Mouse (Mus musculus): ENCODE measurements at regions not wholly inside any gene's neighbourhood (a gene's known extent, or its start where the extent isn't known, plus 50 kb on each side); places are given as distances from the start of the nearest gene placed in this dataset.
A peak's percentile ranks its signal among the peaks of the same experiment; 100 is the strongest.
"Not testable (repeated sequence)": the region's sequence is repeated elsewhere in the genome, so short reads cannot be mapped to it uniquely, and the experiment has no call there.

DNA sequence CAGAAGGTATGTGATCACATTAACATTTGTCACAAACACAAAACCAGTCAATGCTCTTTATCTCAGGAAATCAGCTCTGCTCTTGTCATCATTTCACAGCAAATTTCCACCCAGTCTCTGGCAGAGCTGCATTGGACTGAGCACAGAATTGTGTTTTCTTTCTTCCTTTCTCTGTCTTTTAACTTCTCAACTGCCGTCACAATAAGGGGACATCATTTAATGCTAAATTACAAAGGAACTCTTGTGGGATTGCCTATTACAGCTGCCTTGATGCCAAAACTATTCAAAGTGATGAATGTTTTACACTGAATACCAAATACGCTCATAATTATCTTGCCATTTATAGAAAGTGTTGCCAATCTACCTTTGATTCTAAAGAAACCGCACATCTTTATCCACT, 424.9 kb upstream of the Fign start:
- 72% methylated on average over 3 of the region's 3 CpGs for WGBS
- Histone ChIP-seq H3K9me3 (no peaks in the 10 kb centered on the region), H3K4me1 (no peaks in the 10 kb centered on the region), H3K27ac (replicated peaks) (no peak overlapping the region), H3K27me3 (replicated peaks; ENCODE audit: low read depth, poor library complexity, severe bottlenecking) (no peaks in the 10 kb centered on the region), H3K36me3 (replicated peaks) (no peaks in the 10 kb centered on the region), H3K4me3 (no peak overlapping the region)
- no peak for DNase-seq (ENCODE audit: low spot score)

DNA sequence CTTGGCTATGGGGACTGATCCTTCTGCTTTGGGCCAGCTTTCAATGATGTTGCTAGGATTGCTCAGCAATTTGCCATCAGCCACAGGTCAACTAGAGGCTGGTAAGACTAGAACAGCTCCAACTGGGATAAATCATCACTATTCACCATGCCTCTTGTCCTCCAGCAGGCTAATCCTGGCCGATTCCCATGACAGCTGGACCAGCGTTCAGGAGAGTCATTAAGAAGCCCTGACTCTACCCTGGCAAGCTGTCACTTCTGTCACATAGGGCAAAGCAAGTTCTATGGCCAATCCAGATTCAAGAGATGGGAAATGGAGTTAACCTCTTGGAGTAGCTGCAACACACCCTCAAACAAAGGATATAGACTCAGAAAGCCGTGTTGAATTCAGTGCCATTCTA, 424.4 kb upstream of the Fign start:
- WGBS, result 69% methylated on average over 3 of the region's 3 CpGs
- H3K4me3 ChIP-seq, result no peak overlapping the region
- no peaks in the 10 kb centered on the region for H3K9me3 ChIP-seq

DNA sequence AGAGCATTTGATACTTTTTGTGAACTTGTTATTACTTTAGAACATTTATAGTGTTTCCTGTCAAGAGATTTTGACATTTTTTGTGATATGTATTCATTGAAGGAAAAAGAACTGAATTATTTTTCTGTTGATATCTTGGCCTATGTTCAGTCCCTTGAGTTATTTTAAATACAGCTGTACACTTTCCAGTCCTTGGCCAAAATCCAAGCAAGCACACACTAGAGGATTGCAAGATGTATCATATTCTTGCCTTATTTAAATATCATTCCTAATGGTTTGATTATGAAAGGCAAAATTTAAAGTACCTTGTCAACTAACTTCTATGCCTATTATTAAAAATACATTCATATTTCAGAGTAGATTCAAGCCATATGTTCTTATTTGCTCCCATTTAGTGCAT, 397.9 kb upstream of the Fign start:
- H3K9me3 ChIP-seq, result no peaks in the 10 kb centered on the region
- no peaks in the 10 kb centered on the region for H3K36me3 ChIP-seq (replicated peaks)
- H3K27ac ChIP-seq (replicated peaks), result no peak overlapping the region
- H3K4me3 ChIP-seq, result no peak overlapping the region
- DNase-seq (ENCODE audit: low spot score), result no peak
- H3K4me1 ChIP-seq, result no peaks in the 10 kb centered on the region
- no peaks in the 10 kb centered on the region for H3K27me3 ChIP-seq (replicated peaks; ENCODE audit: low read depth, poor library complexity, severe bottlenecking)

More for the DNA sequence above, 424.4 kb upstream of the Fign start:
- no peak for DNase-seq (ENCODE audit: low spot score)
- Histone ChIP-seq H3K36me3 (replicated peaks) (no peaks in the 10 kb centered on the region), H3K27me3 (replicated peaks; ENCODE audit: low read depth, poor library complexity, severe bottlenecking) (no peaks in the 10 kb centered on the region), H3K4me1 (no peaks in the 10 kb centered on the region), H3K27ac (replicated peaks) (no peak overlapping the region)

DNA sequence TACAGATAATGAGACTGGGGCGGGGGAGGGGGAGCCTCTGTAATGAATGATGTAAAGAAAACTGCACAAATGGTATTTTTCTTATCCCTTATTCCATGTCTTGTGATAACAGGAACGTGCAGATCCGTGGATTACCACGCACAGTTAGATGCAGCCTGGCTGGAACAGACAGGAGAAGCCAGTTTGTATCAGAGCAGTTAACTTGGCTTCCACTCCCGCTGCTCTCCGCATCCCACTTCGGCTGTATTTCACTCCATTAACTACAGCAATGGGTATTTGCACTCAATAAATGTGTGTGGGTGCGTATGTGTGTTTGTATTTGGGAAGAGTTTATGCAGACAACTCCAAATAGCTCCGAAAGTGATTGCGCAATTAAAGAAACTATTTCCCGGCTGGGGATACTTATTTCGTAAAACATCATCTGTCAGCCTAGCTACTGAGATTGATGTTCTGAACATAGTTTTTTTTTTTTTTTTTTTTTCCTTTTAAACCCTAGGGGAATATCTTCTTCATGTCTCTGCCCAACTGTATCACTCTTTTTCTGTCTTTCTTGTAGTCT, 368.7 kb upstream of the Fign start:
- Histone ChIP-seq H3K4me1 (no peaks in the 10 kb centered on the region), H3K27ac (replicated peaks) (no peak overlapping the region), H3K9me3 (no peaks in the 10 kb centered on the region), H3K36me3 (replicated peaks) (no peaks in the 10 kb centered on the region), H3K27me3 (replicated peaks; ENCODE audit: low read depth, poor library complexity, severe bottlenecking) (no peaks in the 10 kb centered on the region), H3K4me3 (no peak overlapping the region)
- WGBS, result 89% methylated on average over 12 of the region's 12 CpGs
- no peak for DNase-seq (ENCODE audit: low spot score)

DNA sequence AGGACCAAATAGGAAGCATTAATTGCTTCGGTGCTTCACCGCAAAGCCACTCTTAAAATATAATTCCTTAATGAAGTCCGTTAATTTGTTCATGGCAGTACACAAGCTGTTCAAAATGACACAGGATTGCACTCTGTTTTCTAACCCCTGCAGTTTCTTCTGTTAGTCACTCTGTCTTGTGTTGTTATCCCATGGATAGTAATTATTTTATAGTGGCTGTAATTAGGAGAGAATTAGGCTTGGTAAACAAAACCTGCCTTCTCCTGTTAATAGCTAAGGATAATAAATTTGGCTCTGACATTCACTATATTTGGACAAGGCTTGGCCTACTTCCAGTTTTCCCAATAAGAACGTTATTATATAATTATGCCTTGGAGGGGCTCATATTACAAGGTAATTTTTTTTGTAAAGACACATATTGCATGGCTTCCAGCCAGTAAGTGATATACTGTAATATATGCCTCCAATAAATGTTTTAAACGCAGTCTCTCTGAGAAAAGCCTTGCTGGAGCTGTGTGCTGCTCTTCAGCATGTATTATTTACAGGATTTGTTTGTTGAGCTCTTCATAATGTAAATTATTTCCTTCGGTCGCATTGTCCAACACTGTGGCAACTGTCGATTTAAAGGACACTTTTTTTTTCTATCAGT, 364.8 kb upstream of the Fign start:
- Histone ChIP-seq H3K4me3 (no peak overlapping the region), H3K27ac (replicated peaks) (no peak overlapping the region), H3K9me3 (no peaks in the 10 kb centered on the region), H3K27me3 (replicated peaks; ENCODE audit: low read depth, poor library complexity, severe bottlenecking) (no peaks in the 10 kb centered on the region), H3K36me3 (replicated peaks) (no peaks in the 10 kb centered on the region), H3K4me1 (no peaks in the 10 kb centered on the region)
- WGBS, result 85% methylated on average over 8 of the region's 8 CpGs
- DNase-seq (ENCODE audit: low spot score), result no peak

DNA sequence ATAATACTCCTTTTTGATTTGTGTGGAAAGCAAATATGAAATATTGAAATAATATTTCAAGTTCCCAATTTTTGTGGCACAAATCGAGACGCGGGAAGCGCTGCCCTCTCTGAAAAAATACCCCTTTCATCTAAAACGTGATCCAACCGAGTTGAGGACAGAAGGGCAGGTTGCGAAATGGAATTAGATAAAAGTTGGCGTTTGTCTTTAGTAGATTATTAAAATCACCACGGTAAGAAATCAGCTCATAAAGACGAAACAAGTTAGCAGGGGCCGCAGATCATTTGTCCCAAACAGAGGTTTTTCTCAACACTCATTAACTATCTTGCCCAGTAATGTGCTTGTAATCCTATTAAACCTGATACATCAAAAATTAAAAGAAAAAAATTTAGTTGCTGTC, 364.2 kb upstream of the Fign start:
- WGBS, result 92% methylated on average over 11 of the region's 11 CpGs
- DNase-seq (ENCODE audit: low spot score), result no peak
- H3K36me3 ChIP-seq (replicated peaks), result no peaks in the 10 kb centered on the region

DNA sequence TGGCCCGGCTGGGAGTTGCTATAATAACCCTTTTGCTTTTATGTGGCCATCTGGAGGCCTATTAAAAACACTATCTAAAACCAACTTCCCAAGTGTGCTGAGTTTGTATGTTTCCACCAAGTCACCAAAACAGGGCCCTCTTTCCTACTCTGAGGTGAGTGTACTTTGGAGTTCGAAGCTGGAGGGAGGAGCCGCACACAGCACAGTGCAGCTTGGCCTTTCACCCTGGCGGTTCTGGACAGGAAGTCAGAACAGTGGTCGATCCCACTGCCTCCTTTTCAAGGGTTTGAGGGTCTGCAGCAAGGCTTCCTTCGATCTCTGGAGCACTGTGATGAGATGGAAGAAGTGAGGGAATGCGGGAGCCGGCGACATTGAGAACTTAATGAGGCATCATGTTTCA, 363.8 kb upstream of the Fign start:
- no peak overlapping the region for H3K4me3 ChIP-seq
- 84% methylated on average over 9 of the region's 9 CpGs for WGBS
- no peak for DNase-seq (ENCODE audit: low spot score)

More for the DNA sequence above, 364.2 kb upstream of the Fign start:
- no peaks in the 10 kb centered on the region for H3K4me1 ChIP-seq
- no peaks in the 10 kb centered on the region for H3K27me3 ChIP-seq (replicated peaks; ENCODE audit: low read depth, poor library complexity, severe bottlenecking)
- no peaks in the 10 kb centered on the region for H3K9me3 ChIP-seq
- no peak overlapping the region for H3K27ac ChIP-seq (replicated peaks)
- no peak overlapping the region for H3K4me3 ChIP-seq

DNA sequence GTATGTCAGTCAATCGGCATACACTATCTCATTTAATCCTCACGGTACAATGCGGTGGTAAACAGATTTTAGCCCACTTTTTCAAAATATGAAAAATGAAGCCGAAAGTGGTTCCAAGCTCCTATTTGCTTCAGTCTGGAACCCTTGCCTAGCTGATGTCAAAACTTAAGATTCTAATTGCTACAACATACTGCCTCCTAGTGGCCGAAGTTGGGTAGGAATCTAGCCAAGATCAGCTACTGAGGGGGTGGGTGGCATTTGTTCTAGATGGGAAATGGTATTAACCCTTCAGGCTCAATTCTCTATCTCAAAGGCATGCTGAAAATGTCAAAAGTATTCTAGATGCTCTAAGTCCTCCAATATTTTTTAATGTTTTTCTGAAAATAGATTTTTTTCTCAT, 360.3 kb upstream of the Fign start:
- Histone ChIP-seq H3K36me3 (replicated peaks) (no peaks in the 10 kb centered on the region), H3K4me3 (no peak overlapping the region), H3K4me1 (no peaks in the 10 kb centered on the region), H3K27me3 (replicated peaks; ENCODE audit: low read depth, poor library complexity, severe bottlenecking) (no peaks in the 10 kb centered on the region), H3K27ac (replicated peaks) (no peak overlapping the region), H3K9me3 (no peaks in the 10 kb centered on the region)
- DNase-seq (ENCODE audit: low spot score), result peak; percentile 56
- WGBS, result 66% methylated on average over 5 of the region's 5 CpGs

More for the DNA sequence above, 363.8 kb upstream of the Fign start:
- Histone ChIP-seq H3K36me3 (replicated peaks) (no peaks in the 10 kb centered on the region), H3K9me3 (no peaks in the 10 kb centered on the region), H3K27ac (replicated peaks) (no peak overlapping the region), H3K4me1 (no peaks in the 10 kb centered on the region), H3K27me3 (replicated peaks; ENCODE audit: low read depth, poor library complexity, severe bottlenecking) (no peaks in the 10 kb centered on the region)

DNA sequence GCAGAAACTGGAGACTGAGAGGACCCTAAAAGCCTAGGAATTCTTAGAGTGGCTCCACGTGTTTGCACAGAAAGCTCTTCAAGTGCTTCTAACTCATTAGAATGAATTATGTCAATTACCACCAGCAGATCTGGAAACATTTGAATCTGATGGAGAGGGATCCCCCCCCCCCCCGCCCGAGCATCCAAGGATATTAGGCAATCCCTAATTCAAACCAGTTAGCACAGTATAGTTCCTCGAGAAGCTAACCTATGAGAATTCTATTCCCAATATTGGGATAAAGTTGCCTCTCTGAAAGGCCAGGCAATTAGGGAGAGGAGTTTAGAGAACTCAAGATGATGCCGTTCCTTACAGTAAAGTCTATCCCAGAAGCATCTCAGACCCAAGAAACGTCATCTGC, 354.9 kb upstream of the Fign start:
- no peaks in the 10 kb centered on the region for H3K36me3 ChIP-seq (replicated peaks)
- H3K27me3 ChIP-seq (replicated peaks; ENCODE audit: low read depth, poor library complexity, severe bottlenecking), result no peaks in the 10 kb centered on the region
- H3K27ac ChIP-seq (replicated peaks), result no peak overlapping the region
- H3K9me3 ChIP-seq, result no peaks in the 10 kb centered on the region
- 74% methylated on average over 6 of the region's 6 CpGs for WGBS
- no peak overlapping the region for H3K4me3 ChIP-seq
- no peaks in the 10 kb centered on the region for H3K4me1 ChIP-seq
- DNase-seq (ENCODE audit: low spot score), result no peak

DNA sequence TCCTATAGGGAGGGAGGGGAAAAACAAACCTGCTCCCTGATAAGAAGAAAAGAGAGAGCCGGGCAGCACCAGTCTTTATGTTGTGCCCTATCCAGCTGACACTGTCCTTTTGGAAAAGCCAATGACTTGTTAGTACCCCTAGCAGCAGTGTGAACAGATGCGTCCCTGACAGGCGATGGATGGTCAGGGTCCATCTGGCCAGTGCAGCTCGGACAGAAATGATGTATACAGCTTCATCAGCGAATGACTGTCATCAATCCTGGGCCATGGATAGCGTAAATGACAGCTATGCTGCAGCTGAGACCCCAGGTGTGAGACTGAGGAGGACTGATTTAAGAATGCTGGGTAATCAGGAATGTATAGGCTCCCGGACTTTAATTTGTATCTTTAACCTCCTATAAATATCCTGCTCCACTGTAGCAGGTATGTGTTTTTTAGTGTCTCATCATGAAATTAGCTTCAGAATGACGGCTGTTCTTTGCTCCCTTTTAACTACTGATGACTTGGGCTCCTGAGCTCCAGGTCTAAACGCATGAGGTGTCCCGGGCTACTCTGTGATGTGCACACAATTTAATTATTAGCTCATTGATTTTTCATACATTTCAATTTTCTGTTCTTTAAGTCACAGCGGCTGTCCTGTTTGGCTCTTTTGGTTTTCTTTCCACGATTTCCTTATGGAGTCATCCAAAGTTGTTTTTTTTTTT, 353.9 kb upstream of the Fign start:
- Histone ChIP-seq H3K4me1 (no peaks in the 10 kb centered on the region), H3K9me3 (no peaks in the 10 kb centered on the region), H3K4me3 (no peak overlapping the region), H3K27ac (replicated peaks) (no peak overlapping the region), H3K36me3 (replicated peaks) (no peaks in the 10 kb centered on the region), H3K27me3 (replicated peaks; ENCODE audit: low read depth, poor library complexity, severe bottlenecking) (no peaks in the 10 kb centered on the region)
- DNase-seq (ENCODE audit: low spot score), result no peak
- 85% methylated on average over 12 of the region's 12 CpGs for WGBS

DNA sequence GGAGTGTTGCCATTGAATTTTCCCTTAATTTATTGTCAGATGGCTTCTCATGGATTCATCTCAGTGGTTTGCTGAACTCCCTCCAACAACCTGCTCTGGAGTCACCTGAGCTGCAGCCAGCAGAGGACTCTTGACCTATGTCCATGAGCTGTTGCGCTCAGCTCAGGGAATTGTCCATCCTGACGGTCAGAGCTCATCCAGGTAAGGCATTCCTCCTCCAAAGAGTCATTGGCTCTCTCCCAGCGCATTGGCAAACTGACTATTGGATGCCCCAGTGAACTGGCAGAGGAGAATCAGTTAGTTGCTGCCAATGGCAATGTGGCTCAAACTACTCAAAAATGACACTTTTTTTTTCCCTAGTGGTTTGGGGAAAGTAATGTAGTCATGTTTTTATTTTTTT, 345.3 kb upstream of the Fign start:
- Histone ChIP-seq H3K4me3 (no peak overlapping the region), H3K4me1 (peaks cover 3% of the 10 kb centered on the region; the same call in 1 of the 2 replicates), H3K36me3 (replicated peaks) (no peaks in the 10 kb centered on the region), H3K27me3 (replicated peaks; ENCODE audit: low read depth, poor library complexity, severe bottlenecking) (no peaks in the 10 kb centered on the region), H3K9me3 (no peaks in the 10 kb centered on the region), H3K27ac (replicated peaks) (no peak overlapping the region)
- DNase-seq (ENCODE audit: low spot score), result no peak
- WGBS, result 93% methylated on average over 3 of the region's 3 CpGs

DNA sequence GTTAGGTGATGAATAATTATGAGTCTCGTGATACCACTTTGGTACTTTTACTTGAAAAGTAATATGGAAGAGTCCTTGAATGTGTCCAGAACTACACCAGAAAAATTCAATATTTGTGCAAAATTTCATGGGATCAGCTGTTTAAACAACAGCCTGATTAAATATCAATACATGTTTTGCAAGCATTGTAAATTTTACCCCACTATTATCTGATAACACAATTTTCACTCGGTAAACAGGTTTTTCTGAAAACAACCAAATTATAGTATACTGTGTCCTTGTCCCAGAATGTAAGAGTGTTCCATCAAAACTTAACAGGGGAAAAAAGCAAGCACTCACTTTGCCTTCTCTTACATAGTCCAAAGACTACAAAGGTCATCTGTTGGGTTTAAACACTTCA, 343.1 kb upstream of the Fign start:
- no peaks in the 10 kb centered on the region for H3K9me3 ChIP-seq
- no peaks in the 10 kb centered on the region for H3K36me3 ChIP-seq (replicated peaks)
- H3K4me1 ChIP-seq, result no peaks in the 10 kb centered on the region
- no peak for DNase-seq (ENCODE audit: low spot score)
- 95% methylated on average over 2 of the region's 2 CpGs for WGBS
- no peaks in the 10 kb centered on the region for H3K27me3 ChIP-seq (replicated peaks; ENCODE audit: low read depth, poor library complexity, severe bottlenecking)
- no peak overlapping the region for H3K27ac ChIP-seq (replicated peaks)
- H3K4me3 ChIP-seq, result no peak overlapping the region

DNA sequence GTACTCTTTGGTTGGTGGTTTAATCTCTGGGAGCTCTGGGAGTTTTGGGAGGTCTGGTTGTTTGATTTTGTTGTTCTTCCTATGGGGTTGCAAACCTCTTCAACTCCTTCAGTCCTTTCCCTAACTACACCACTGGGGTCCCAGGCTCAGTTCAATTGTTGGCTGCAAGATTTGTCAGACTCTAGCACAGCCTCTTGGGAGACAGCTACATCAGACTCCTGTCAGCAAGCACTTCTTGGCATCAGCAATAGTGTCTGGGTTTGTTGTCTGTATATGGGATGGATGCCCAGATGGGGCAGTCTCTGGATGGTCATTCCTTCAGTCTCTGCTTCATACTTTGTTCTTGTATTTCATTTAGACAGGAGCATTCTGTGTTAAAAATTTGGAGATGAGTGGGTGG, 319.3 kb upstream of the Fign start:
- H3K4me1 ChIP-seq; H3K36me3 ChIP-seq (replicated peaks); DNase-seq (ENCODE audit: low spot score); H3K4me3 ChIP-seq; H3K27ac ChIP-seq (replicated peaks); H3K27me3 ChIP-seq (replicated peaks; ENCODE audit: low read depth, poor library complexity, severe bottlenecking); H3K9me3 ChIP-seq: not testable (repeated sequence)
